Mouse (Mus musculus): ENCODE measurements at regions not wholly inside any gene's neighbourhood (a gene's known extent, or its start where the extent isn't known, plus 50 kb on each side); places are given as distances from the start of the nearest gene placed in this dataset.

DNA sequence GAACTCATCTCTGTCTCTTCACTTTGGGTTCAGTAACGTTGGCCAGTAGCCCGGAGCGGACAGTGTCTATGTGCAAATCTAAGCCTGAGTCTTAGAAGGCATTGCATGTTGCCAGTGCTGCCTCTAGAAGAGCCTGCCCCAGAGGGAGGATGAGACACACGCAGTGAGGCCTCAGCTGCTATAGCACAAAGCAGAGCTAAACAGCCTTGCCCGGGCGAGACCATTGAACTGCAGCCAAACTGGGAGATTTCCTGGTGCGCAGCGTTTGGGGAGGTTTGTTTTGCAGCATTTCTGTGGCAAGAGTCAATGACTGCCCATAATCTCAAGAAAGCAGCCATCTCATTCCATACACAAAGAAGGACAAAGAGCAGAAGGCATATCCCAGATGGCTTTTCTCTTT lies 164.0 kb downstream of the 3100002H09Rik start:
- Histone ChIP-seq H3K36me3 (ENCODE audit: control insufficient read depth, insufficient read depth, low read length) (no peaks in the 10 kb centered on the region), H3K27me3 (ENCODE audit: control insufficient read depth, insufficient read depth, low read length) (no peaks in the 10 kb centered on the region), H3K4me3 (ENCODE audit: control insufficient read depth, low read depth, low read length) (no peak overlapping the region), H3K4me1 (ENCODE audit: control insufficient read depth, insufficient read depth, low read length) (no peaks in the 10 kb centered on the region), H3K27ac (ENCODE audit: control insufficient read depth, insufficient read depth, low read depth, low read length) (no peak overlapping the region)
- TF ChIP-seq POLR2A (IDR thresholded peaks at IDR 0.05; ENCODE audit: control insufficient read depth, low read depth, low read length) (no peak), CTCF (IDR thresholded peaks at IDR 0.05; ENCODE audit: control insufficient read depth, insufficient read depth, insufficient replicate concordance, low read depth, low read length) (no peak)

GRCm38 (mm10) chr4:124443613-124444108 lies 166.9 kb downstream of the 3100002H09Rik start:
- H3K4me1 ChIP-seq (ENCODE audit: control insufficient read depth, insufficient read depth, low read length) = no peaks in the 10 kb centered on the region
- no peaks in the 10 kb centered on the region for H3K27me3 ChIP-seq (ENCODE audit: control insufficient read depth, insufficient read depth, low read length)
- H3K36me3 ChIP-seq (ENCODE audit: control insufficient read depth, insufficient read depth, low read length) = no peaks in the 10 kb centered on the region
- no peak overlapping the region for H3K4me3 ChIP-seq (ENCODE audit: control insufficient read depth, low read depth, low read length)
- no peak for TF ChIP-seq CTCF (IDR thresholded peaks at IDR 0.05; ENCODE audit: control insufficient read depth, insufficient read depth, insufficient replicate concordance, low read depth, low read length)
- TF ChIP-seq POLR2A (IDR thresholded peaks at IDR 0.05; ENCODE audit: control insufficient read depth, low read depth, low read length) = no peak
- H3K27ac ChIP-seq (ENCODE audit: control insufficient read depth, insufficient read depth, low read depth, low read length) = no peak overlapping the region

DNA sequence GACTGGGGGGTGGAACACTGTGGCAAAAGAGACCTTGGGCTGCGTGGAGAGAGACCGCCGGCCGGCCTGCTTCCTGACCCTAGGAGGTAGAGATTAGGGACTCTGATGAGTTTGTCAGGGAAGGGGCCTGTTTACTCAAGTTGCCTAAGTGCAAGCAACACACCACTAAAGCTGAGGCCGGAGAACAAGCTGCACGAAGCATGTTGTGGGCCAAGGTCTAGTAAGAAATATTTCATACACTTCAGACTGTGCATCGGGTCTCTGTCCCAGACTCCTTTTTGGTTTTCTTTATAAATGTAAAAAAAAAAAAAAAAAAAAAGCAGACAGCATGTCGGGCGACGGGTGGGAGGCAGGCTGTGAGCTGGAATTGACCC lies 167.5 kb downstream of the 3100002H09Rik start:
- Histone ChIP-seq H3K27me3 (ENCODE audit: control insufficient read depth, insufficient read depth, low read length) (no peaks in the 10 kb centered on the region), H3K27ac (ENCODE audit: control insufficient read depth, insufficient read depth, low read depth, low read length) (no peak overlapping the region), H3K4me1 (ENCODE audit: control insufficient read depth, insufficient read depth, low read length) (no peaks in the 10 kb centered on the region), H3K4me3 (ENCODE audit: control insufficient read depth, low read depth, low read length) (no peak overlapping the region), H3K36me3 (ENCODE audit: control insufficient read depth, insufficient read depth, low read length) (no peaks in the 10 kb centered on the region)
- no peak for TF ChIP-seq CTCF (IDR thresholded peaks at IDR 0.05; ENCODE audit: control insufficient read depth, insufficient read depth, insufficient replicate concordance, low read depth, low read length)
- TF ChIP-seq POLR2A (IDR thresholded peaks at IDR 0.05; ENCODE audit: control insufficient read depth, low read depth, low read length) = no peak

DNA sequence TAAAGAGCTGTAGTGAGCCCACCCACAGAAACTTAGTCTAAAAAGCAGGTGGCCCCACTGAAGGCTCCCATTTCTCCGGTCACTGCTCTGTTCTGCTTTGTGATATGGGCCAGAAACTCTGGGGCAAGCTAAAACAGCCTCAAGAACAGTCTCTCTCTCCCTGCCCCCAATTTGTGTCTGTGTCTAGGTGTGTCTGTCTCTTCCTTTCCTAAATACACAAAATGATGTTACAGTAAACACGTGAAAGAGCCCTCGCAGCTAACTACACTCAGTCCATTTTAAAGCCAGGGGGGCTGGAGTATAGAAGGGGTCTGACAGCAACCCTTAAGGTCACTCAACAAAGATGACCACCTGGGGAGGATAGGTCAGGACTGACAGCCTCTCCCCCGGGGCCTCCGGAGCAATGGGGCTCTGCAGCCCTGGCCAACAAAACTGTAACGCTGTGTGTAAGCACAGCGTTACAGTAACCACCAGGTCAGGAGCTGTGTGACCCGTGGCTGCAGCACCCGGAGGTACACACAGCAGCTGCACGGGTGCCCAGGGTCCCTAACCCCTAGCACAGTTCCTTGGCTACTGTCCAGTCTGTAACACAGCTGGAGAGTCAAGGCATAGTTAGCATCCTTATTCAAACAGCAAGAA lies 168.0 kb downstream of the 3100002H09Rik start:
- no peak for TF ChIP-seq POLR2A (IDR thresholded peaks at IDR 0.05; ENCODE audit: control insufficient read depth, low read depth, low read length)
- TF ChIP-seq CTCF (IDR thresholded peaks at IDR 0.05; ENCODE audit: control insufficient read depth, insufficient read depth, insufficient replicate concordance, low read depth, low read length) = no peak
- Histone ChIP-seq H3K27ac (ENCODE audit: control insufficient read depth, insufficient read depth, low read depth, low read length) (no peak overlapping the region), H3K27me3 (ENCODE audit: control insufficient read depth, insufficient read depth, low read length) (no peaks in the 10 kb centered on the region), H3K4me1 (ENCODE audit: control insufficient read depth, insufficient read depth, low read length) (no peaks in the 10 kb centered on the region), H3K4me3 (ENCODE audit: control insufficient read depth, low read depth, low read length) (no peak overlapping the region), H3K36me3 (ENCODE audit: control insufficient read depth, insufficient read depth, low read length) (no peaks in the 10 kb centered on the region)

DNA sequence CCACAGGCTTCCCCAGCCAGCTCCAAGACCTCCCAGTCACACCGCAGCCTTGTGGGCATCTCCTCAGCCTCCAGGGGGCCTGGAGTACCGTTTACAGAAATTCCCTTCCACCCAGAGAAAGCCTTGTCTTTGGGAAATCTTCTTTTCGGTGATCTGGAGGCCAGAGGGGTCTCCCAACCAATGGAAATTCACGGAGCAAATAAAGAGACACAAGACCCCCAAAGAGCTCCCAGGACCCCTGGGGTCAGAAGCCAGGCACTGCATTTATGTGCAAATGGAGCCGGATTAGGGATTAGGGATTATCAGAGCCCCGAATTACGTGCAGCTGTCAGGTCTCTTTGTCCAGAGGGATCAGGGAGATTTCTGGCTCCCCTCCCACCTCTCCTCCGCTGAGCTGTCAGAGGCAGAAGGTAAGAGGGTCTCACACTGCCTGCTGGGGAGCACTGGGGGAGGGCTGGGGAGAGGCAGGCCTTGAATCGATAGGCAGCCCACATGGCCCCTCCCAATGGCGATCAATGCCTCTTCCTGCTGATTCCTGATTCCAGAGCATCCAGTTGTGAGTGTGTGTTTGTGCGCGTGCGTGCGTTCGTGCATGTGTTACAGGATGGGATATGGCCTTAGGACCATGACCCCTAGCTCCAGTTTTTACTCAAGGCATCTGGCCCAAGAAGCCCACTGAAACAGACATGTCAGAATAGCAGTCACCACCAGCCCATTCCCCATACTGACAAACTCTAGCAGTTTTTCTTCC lies 168.7 kb downstream of the 3100002H09Rik start:
- TF ChIP-seq CTCF (IDR thresholded peaks at IDR 0.05; ENCODE audit: control insufficient read depth, insufficient read depth, insufficient replicate concordance, low read depth, low read length) (no peak), POLR2A (IDR thresholded peaks at IDR 0.05; ENCODE audit: control insufficient read depth, low read depth, low read length) (no peak)
- Histone ChIP-seq H3K27me3 (ENCODE audit: control insufficient read depth, insufficient read depth, low read length) (no peaks in the 10 kb centered on the region), H3K4me3 (ENCODE audit: control insufficient read depth, low read depth, low read length) (no peak overlapping the region), H3K27ac (ENCODE audit: control insufficient read depth, insufficient read depth, low read depth, low read length) (no peak overlapping the region), H3K36me3 (ENCODE audit: control insufficient read depth, insufficient read depth, low read length) (no peaks in the 10 kb centered on the region), H3K4me1 (ENCODE audit: control insufficient read depth, insufficient read depth, low read length) (no peaks in the 10 kb centered on the region)

GRCm38 (mm10) chr4:124435040-124435434 lies 175.6 kb downstream of the 3100002H09Rik start:
- TF ChIP-seq POLR2A (IDR thresholded peaks at IDR 0.05; ENCODE audit: control insufficient read depth, low read depth, low read length) (no peak), CTCF (IDR thresholded peaks at IDR 0.05; ENCODE audit: control insufficient read depth, insufficient read depth, insufficient replicate concordance, low read depth, low read length) (no peak)
- Histone ChIP-seq H3K27me3 (ENCODE audit: control insufficient read depth, insufficient read depth, low read length) (no peaks in the 10 kb centered on the region), H3K27ac (ENCODE audit: control insufficient read depth, insufficient read depth, low read depth, low read length) (no peak overlapping the region), H3K4me1 (ENCODE audit: control insufficient read depth, insufficient read depth, low read length) (no peaks in the 10 kb centered on the region), H3K36me3 (ENCODE audit: control insufficient read depth, insufficient read depth, low read length) (no peaks in the 10 kb centered on the region), H3K4me3 (ENCODE audit: control insufficient read depth, low read depth, low read length) (no peak overlapping the region)

All from testis, adult 2 months (tissue).